Mouse (Mus musculus): ENCODE results near the gene Steap4. TPM values are rescaled to one million over a fixed set of nuclear protein-coding genes. Genes with fewer than 3 reads are reported as not detected.

The Steap4 gene
- polyA plus RNA-seq, 1 experiment from 2014 or later: 1.5 TPM

DNA sequence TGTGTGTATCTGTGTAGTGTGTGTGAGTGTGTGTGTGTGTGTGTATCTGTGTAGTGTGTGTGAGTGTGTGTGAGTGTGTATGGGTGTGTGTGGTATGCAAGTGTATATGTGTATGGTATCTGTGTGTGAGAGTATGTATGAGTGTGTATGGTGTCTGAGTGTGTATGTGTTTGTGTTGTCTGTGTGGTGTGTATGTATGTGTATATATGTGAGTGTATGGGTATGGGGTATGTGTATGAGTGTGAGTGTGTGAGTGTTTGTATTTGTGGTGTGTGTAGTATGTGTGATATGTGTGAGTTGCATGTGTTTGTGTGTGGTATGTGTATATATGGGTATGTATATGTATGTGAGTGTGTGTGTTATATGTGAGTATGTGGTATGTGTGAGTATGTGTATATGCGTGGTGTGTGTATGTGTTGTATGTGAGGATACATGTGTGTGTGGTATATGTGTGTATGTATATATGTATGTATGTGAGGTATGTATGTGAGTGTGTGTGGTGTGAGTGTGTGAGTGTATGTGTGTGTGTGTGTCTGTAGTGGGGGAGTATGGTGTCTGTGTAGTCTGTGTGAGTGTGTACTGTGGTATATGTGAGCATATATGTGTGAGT is 35.1 kb downstream of the Steap4 start:
- Histone ChIP-seq H3K4me2 (replicated peaks) (no peak overlapping the region), H3K4me3 (replicated peaks) (no peak overlapping the region), H3K27ac (no peak overlapping the region), H3K9me3 (no peaks in the 10 kb centered on the region), H3K27me3 (replicated peaks) (no peaks in the 10 kb centered on the region), H3K9ac (no peak overlapping the region), H3K36me3 (no peaks in the 10 kb centered on the region), H3K4me1 (replicated peaks) (no peaks in the 10 kb centered on the region)
- WGBS: 98% methylated on average over 1 of the region's 1 CpGs
- ATAC-seq: no peak

DNA sequence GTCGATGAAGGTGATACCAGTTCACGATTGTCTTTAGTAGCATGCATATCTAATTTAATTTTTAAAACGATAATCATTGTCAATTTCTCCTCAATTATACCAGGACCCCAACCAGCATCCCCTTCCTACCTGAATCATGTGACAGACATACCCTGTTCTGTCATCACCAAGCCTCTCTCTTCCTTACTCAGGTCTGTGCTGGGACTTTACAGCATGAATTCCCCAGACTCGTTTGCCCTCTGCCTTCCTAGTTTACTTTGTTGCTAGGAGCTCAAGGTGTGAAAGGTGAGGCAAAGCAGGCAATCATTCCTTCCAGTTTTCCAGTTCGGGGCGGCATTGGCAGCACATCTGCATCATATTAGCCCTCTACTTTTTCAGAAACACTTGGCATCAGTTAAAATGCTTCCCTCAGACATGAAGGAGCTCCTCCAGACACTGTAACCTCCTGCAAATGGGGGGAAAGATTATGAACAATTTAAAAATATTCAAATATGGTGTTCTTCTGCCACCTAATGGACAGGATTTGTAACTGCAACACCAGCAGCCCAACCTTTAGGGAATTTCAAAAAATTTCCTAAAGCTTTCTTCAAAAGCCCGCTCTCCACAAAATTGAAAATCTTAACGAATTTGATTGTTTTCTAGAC is 36.3 kb downstream of the Steap4 start:
- Histone ChIP-seq H3K27ac (no peak overlapping the region), H3K9ac (no peak overlapping the region), H3K4me2 (replicated peaks) (no peak overlapping the region), H3K4me3 (replicated peaks) (no peak overlapping the region), H3K4me1 (replicated peaks) (no peaks in the 10 kb centered on the region), H3K36me3 (no peaks in the 10 kb centered on the region), H3K27me3 (replicated peaks) (no peaks in the 10 kb centered on the region), H3K9me3 (no peaks in the 10 kb centered on the region)
- ATAC-seq: 0 out of 2 replicates have a peak, but pooled peaks have one; percentile 23
- WGBS: 41% methylated on average over 8 of the region's 8 CpGs

- no peak for ATAC-seq
- Histone ChIP-seq H3K4me1 (replicated peaks) (no peaks in the 10 kb centered on the region), H3K36me3 (no peaks in the 10 kb centered on the region), H3K27me3 (replicated peaks) (no peaks in the 10 kb centered on the region), H3K9me3 (no peaks in the 10 kb centered on the region), H3K9ac (no peak overlapping the region), H3K4me3 (replicated peaks) (no peak overlapping the region), H3K27ac (no peak overlapping the region), H3K4me2 (replicated peaks) (no peak overlapping the region)
- 97% methylated on average over 2 of the region's 2 CpGs for WGBS
Observed at GRCm38 (mm10) chr5:7997086-7997485, 36.8 kb downstream of the Steap4 start.

DNA sequence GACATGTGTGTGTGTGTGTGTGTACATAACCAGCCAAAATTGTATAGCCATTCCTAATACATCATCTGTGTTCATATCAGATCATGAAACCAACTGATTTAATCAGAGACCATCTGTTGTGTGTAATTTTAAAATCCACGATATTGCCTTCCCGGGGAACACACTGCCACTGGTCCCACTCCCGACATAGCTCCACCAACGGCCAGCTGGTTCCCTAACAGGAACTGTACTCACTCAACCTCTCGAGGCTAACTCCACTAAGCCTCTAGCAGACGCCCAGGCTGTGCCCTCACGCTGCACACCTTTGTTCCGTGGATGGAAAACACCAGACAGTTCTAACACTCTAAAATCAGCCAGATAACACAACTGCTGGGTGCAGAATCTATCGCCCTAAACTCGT is 40.2 kb downstream of the Steap4 start:
- no peaks in the 10 kb centered on the region for H3K4me1 ChIP-seq (replicated peaks)
- H3K9me3 ChIP-seq: no peaks in the 10 kb centered on the region
- 77% methylated on average over 10 of the region's 10 CpGs for WGBS
- no peak overlapping the region for H3K4me2 ChIP-seq (replicated peaks)
- H3K27ac ChIP-seq: no peak overlapping the region
- no peak for ATAC-seq
- H3K36me3 ChIP-seq: no peaks in the 10 kb centered on the region
- no peak overlapping the region for H3K9ac ChIP-seq
- no peak overlapping the region for H3K4me3 ChIP-seq (replicated peaks)
- H3K27me3 ChIP-seq (replicated peaks): no peaks in the 10 kb centered on the region

- Histone ChIP-seq H3K4me2 (replicated peaks) (no peak overlapping the region), H3K36me3 (no peaks in the 10 kb centered on the region), H3K9ac (no peak overlapping the region), H3K9me3 (no peaks in the 10 kb centered on the region), H3K27ac (no peak overlapping the region), H3K4me1 (replicated peaks) (no peaks in the 10 kb centered on the region), H3K27me3 (replicated peaks) (no peaks in the 10 kb centered on the region), H3K4me3 (replicated peaks) (no peak overlapping the region)
- no peak for ATAC-seq
Observed at GRCm38 (mm10) chr5:8002827-8003226, 42.6 kb downstream of the Steap4 start.

DNA sequence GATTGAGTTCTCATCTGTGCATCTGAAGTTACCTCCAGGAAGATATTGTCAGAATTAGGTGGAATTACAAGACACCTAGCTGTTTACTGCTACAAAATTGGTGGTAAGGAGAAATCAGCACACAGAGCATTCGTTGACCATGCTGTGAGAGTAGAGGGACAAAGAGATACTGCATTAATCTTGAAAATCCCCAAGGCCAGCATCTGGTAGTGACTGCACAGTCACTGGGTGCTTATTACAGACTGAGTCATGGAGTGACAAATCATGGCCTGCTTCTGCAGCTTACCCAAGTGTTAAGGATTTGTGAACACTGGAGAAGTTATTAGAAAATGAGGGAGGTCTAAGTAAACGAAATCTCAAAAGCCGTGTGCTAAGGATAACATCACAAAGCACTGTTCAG is 53.0 kb downstream of the Steap4 start:
- Histone ChIP-seq H3K27me3 (replicated peaks) (no peaks in the 10 kb centered on the region), H3K27ac (no peak overlapping the region), H3K9me3 (no peaks in the 10 kb centered on the region), H3K36me3 (no peaks in the 10 kb centered on the region), H3K4me2 (replicated peaks) (no peak overlapping the region), H3K9ac (no peak overlapping the region), H3K4me1 (replicated peaks) (no peaks in the 10 kb centered on the region), H3K4me3 (replicated peaks) (no peak overlapping the region)
- 70% methylated on average over 3 of the region's 3 CpGs for WGBS
- ATAC-seq: no peak

Other genes with a start within 250 kb of the Steap4 start
- gene Sri, start 85.6 kb downstream of the Steap4 start, polyA plus RNA-seq (2015; fragmentation: Nextera tagmentation; extraction: Ambion mirVana): 280 and 297 TPM in 2 replicates

All from intestine, embryonic 15.5 days (tissue).